Mouse (Mus musculus): ENCODE data around the gene Arhgef2.

DNA sequence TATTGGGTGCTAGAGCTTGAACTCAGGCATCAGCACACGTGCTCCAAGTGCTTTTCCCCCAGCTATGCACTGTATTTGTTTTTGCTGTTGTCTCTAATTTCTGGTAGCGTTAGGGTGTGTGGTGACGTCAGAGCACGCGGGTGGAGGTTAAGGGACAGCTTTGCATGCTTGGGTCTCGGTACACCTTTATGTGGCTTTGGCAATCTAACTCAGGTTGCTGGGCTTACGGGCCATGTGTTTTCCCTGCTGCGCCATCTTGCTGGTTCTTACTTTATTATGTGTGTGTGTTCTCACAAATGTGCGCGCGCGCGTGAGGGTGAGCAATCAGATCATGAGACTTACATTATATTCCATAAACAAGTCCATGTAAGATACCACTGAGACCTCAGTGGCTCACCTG is 44.2 kb downstream of the Arhgef2 start:
- TF ChIP-seq CTCF (IDR thresholded peaks at IDR 0.05) (no peak), EP300 (IDR thresholded peaks at IDR 0.05) (no peak)
